Mouse (Mus musculus) adrenal gland, adult 8-10 months (tissue): ENCODE data around the gene Slc4a5. TPM values are rescaled to one million over a fixed set of nuclear protein-coding genes. Genes with fewer than 3 reads are reported as not detected.

Source experiments
- DNase-seq: peaks from one replicate; pipeline ENCODE4 v3.0.0; 2022
- total RNA-seq, 4 experiments: library from RNA; stranded (reverse); gene quantifications; 2 replicates each; pipeline ENCODE4 v1.2.4; 2022

The Slc4a5 gene
- total RNA-seq, 4 experiments from 2014 or later: 0.05 to 0.09 (median 0.08) TPM

GRCm38 (mm10) chr6:83233306-83233705, 13.7 kb downstream of the Slc4a5 start:
- DNase-seq: no peak

GRCm38 (mm10) chr6:83234280-83234741, 14.7 kb downstream of the Slc4a5 start:
- DNase-seq: no peak

DNA sequence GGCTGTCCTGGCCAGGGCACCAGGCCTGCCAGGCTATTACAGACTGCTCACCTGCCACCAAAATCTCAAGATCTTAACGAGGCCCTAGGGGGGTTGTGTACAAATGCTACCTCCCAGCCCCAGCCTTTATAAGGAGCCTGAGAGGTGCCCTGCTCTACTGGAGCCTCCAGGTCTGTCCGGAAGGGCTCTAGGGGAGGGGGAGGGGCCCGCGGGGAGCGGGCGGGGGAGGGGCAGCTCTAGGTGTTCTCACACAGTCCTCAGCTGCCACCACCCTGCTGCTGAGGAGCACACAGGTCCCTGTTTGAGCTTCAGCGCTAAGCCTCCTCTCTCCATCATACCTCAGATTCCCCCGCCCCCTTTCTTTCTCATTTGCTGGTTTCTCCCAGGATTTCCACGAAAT, 17.5 kb downstream of the Slc4a5 start:
- no peak for DNase-seq

- no peak for DNase-seq
Observed at GRCm38 (mm10) chr6:83244422-83245061, 24.9 kb downstream of the Slc4a5 start.

DNA sequence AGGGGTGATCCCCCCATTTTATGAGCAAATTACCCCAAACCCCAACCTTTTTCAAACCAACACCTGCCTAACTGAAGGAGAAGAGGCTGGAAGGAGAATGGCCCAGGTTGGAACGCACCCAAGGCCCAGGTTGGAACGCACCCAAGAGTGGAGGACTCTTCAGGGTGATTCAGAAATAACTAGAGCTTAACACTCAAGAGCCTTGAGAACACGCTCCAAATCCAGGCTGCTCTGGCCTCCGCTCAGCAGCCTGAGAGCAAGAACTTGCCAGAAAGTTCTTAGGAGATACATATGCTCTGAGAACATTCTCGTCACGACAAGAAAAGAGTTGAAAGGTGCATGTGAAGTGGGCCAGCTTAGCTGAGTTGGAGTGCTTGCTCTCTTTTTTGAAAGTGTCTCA, 25.5 kb downstream of the Slc4a5 start:
- DNase-seq: peak; percentile 74

GRCm38 (mm10) chr6:83245997-83246396, 26.4 kb downstream of the Slc4a5 start:
- DNase-seq: no peak

DNA sequence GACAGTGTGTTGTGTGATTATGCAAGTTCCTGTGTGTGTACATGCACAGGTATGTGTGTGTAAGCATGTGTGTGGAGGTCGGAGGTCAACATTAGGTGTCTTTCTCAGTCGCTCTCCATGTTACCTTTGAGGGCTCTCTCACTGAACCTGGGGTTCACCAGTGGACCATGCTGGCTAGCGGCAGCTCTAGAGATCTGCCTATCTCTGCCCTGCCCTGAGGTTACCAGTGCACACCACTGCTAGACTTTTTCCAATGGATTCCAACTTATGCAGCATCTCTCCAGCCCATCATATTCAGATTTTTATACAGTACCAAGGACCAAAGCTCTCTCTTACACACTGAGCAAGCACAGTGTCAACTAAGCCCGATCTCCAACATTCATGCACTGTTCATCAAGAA, 27.1 kb downstream of the Slc4a5 start:
- no peak for DNase-seq

GRCm38 (mm10) chr6:83247153-83247552, 27.5 kb downstream of the Slc4a5 start:
- no peak for DNase-seq

- DNase-seq: no peak
Observed at GRCm38 (mm10) chr6:83254242-83254641, 34.6 kb downstream of the Slc4a5 start.

DNA sequence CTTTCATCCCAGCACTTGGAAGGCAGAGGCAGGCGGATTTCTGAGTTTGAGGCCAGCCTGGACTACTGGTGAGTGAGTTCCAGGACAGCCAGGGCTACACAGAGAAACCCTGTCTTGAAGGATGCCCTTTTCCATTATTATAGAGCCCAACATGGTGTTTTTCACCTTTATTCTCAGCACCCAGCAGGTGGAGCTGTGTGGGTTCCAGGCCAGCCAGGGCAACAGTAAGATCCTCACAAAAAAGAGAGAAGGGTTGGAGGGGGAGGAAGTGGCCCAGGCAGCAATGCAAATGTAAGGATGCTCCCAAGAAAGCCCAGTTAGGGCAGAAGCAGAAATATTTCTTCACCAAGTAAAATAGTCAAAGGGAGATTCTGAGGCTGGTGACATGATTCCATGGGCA, 44.9 kb downstream of the Slc4a5 start:
- DNase-seq: no peak

DNA sequence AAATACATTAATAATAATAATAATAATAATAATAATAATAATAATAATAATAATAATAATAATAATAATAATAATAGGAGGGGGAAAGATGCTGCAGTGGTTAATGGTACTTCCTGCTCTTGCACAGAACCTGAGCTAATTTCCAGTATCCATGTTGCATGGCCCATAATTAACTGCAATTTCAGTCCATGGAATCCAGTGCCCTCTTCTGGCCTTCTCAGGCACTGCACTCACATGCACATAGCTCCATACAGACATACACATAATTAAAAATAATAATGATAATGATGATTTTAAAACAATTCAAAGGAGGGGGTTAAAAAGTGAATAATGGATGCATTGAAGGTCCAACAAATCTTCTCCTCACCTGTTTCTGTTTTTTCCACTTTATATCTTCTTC, 45.6 kb downstream of the Slc4a5 start:
- DNase-seq: no peak

GRCm38 (mm10) chr6:83265653-83266052, 46.0 kb downstream of the Slc4a5 start:
- no peak for DNase-seq

DNA sequence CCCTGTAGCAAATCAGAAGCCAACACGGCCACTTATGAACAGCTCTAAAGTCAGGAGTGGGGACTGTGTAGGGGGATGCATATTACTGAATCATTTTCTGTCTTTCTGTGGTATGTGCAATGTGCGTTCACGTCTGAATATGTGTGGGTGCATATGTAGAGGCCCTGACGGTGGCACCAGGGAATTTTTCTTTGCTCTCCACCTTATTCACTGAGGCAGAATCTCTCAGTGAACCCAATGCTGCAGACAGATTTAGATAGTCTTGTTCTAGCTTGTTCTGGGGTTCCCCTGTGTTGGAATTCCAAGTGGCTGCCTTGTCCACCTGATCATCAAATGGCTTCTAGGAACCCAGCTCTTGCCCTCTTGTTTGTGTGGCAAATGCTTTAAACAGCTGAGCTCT, 48.0 kb downstream of the Slc4a5 start:
- no peak for DNase-seq

DNA sequence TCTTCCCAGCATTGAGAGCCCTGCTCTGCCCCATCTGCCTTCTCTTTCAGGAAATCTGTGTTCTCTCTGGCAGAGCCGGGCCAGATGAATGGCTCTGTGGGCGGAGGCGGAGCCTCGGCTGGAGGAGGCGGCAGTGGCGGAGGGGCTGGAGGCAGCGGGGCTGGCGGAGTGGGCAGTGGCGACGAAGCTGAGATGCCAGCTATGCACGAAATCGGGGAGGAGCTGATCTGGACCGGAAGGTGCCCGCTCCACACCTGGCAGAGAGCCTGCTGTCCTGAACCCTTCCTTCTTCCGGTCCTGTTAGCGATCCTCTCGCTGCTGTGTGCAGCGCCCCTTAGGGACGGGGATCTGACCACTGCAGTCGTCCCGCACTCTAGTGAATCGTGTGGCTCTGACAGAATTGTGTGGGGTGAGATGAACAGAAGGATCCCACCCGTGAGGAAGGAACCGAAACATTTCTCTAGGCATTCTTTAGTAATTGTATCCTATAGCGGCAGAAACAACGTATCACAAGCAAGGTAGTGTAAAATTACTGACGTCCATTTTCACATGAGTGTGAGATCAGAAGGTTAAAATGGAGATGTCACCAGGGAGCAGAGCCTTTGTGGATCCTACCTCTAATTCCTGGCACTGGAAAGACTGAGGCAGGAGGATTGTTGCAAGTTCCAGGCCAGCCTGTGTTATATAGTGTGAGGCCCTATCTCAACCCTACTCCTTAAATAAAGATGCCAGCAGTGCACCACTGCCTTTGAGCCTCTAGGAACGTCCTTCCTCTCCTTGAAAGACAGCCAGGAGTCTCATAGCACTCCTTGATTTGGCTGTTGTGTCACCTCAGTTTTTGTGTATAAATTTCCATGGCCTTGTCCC, 48.7 kb downstream of the Slc4a5 start:
- peak; percentile 92 for DNase-seq

- DNase-seq: peak; percentile 11
Observed at GRCm38 (mm10) chr6:83273733-83274132, 54.1 kb downstream of the Slc4a5 start.

DNA sequence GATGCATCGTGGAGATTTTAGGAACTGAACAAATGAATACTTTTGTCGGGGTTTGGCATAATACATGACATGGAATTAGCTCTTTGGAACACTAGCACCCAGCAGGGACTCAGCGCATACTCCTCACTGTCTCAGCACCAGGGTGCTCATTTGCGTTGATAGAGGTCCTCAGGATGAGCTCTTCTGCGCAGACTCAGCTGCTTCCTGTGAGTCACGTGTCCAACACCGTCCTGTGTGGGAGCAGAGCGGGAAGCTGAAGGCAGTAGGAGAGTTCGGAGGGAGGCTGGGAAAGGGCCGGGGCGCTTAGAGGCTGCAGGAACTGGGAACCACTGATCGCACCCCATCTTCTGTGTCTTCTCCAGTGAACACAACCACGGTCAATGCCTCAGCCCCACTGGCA, 57.5 kb downstream of the Slc4a5 start:
- DNase-seq: no peak

DNA sequence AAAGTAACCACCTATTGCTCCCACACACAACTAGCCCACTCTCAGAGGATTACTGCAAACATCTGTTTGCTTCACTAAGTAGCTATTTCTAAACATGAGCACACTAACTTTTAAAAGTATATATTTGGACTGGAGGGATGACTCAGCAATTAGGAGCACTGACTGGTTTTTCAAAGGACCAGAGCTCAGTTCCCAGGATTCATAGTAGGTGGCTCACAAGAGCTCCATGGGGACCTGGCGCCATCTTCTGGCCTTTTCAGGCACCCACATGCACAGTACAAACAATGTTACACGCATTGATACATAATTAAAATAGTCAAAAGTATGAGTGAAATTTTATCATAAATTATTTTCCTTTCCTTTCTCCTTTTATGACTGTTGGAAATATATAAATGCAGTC, 59.3 kb downstream of the Slc4a5 start:
- DNase-seq: no peak

DNA sequence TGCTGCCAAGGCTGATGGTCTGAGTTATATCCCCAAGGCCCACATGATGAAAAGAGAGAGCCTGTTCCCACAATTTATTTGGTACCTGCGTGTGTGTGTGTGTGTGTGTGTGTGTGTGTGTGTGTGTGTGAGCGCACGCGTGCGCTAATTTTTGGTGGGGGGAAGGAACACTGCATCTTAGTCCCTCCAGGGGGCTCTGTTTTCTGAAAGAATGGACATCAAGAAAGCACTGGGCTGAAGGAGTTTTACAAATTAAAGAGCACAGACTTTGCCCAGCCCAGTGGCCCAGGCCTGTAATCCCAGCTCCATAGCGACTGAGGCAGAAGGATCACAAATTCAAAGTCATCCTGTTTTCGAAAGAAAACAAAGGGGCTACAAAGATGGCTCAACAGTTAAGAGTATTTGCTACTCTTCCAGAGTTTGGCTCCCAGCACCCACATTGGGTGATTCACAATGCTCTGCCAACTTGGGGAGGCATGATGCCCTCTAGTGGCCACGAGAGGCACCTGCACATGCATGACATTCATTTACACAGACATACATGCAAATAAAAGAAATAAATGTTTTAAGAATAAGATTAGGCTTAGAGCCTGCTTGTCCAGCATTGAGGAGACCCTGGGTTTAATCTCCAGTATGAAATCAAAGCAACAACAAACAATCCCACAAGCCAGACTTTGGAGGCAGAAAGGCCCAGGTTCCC, 60.8 kb downstream of the Slc4a5 start:
- DNase-seq: no peak

GRCm38 (mm10) chr6:83300447-83301229, 81.0 kb downstream of the Slc4a5 start:
- DNase-seq: no peak

DNA sequence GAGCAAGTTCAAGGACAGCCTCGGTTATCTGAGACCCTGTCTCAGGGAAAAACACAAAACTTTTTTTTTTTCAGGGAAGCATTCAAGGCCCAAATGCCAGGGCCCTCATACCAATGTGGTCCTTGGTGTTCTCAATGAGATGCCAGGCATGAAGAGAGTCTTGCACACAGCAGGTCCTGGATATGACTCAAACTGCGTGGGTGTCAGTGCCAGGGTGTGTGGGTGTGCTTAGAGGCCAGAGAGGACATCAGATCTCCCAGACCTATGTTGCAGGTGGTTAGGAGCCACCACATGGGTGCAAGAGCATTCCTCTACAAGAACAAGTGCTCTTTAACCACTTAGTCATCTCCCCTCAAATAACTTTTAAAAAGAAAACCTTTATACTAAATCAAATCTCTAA, 81.7 kb downstream of the Slc4a5 start:
- DNase-seq: no peak

DNA sequence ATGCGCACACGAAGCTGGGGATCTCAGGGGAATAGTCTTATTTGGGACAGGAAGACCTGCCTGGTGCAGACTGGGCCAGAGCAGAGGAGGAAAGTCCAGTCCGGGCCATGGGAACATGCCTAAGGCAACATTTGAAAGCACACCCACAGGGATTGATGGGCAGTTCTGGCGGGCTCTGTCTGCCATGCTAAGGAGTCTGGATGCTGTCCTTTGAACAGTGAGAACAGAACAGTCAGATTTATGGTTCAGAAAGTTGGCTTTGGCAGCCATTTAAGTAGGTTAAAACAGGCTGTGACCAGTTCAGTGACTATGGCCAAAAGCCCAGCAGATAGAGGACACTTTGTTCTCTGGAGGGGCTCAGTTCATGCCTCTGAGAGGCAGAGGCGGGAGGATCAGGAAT, 82.6 kb downstream of the Slc4a5 start:
- no peak for DNase-seq

DNA sequence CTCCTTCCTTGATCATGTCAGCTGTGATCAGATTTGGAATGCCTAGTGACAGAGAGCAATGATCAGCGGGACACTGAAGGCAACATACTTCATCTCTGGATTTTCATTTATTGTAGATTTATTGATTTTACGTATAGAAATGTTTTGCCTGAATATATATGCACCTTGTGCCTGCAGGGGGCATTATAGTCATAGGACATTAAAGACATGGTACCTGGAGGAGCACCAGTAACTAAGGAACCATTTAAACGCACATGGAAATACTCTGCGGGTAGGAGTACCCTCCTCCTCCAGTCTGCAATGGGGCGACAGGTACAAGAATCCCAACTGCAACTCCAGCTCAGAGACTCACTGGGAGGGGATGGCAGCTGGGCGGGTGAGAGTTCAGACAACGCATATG, 89.4 kb downstream of the Slc4a5 start:
- no peak for DNase-seq

DNA sequence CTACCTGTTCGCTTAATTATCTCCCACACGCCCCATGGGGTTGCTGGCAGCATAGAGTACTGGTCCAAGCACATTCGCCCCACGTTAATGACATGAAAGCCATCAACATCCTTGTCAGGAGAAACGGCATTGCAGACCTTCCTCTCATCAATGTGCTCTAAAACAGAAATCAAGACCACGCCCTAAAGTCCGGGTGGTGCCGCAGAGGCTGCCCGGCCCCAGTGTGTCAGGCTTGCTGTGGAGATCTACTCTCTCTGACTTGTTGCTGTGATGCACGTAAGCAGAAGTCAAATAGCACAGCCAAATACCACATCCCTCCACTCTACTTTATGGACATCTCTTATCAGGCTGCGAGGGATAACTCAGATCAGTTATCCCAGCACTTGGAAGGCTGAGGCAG, 91.6 kb downstream of the Slc4a5 start:
- no peak for DNase-seq
